Mouse (Mus musculus) CH12.LX (cell line): Measurements from ENCODE around the gene Tnfrsf19.

Experiments used
- E2F4 ChIP-seq: IDR thresholded peaks from 2 replicates; pipeline ENCODE4 v1.6.1; 2011; ENCODE audit warnings: low read depth, low read length, improper control_type of control experiment; ENCODE audit not compliant: insufficient replicate concordance
- POLR2A ChIP-seq: IDR thresholded peaks from 2 replicates; pipeline ENCODE4 v1.6.1; 2011; ENCODE audit warnings: low read depth, mild to moderate bottlenecking, improper control_type of control experiment, low read length
- RCOR1 ChIP-seq: conservative IDR thresholded peaks from 2 replicates; pipeline ENCODE4 v1.6.1; 2012; ENCODE audit warnings: low read depth, mild to moderate bottlenecking, inconsistent platforms, low read length, improper control_type of control experiment
- ZKSCAN1 ChIP-seq: IDR thresholded peaks from 2 replicates; pipeline ENCODE4 v1.6.1; 2012; ENCODE audit warnings: low read depth, inconsistent platforms, low read length, improper control_type of control experiment, borderline replicate concordance
- ZMIZ1 ChIP-seq: IDR thresholded peaks from 2 replicates; pipeline ENCODE4 v1.6.1; 2012; ENCODE audit warnings: low read depth, mild to moderate bottlenecking, inconsistent platforms, low read length, improper control_type of control experiment

- TF ChIP-seq POLR2A (no peak), ZMIZ1 (no peak), RCOR1 (no peak), E2F4 (no peak), ZKSCAN1 (no peak)
Measured at GRCm38 (mm10) chr14:61069555-61069954, 23.3 kb upstream of the Tnfrsf19 start.
